19 mouse cellular contexts compared by ENCODE assay signal in genomic region chr16:89569136-89569535, GRCm38 (mm10). TPM values are rescaled to one million over a fixed set of nuclear protein-coding genes. Genes with fewer than 3 reads are reported as not detected.
DNase-seq lines count a peak whose midpoint lies in the region; ATAC-seq lines count a peak whose summit lies in the region.
"Had no signal": no experiment of that assay in that cellular context is flagged by ENCODE, and none has a peak within 500 bp of the region (broad histone marks: within the 10 kb centered on the region; RNA-seq: fewer than 3 reads in every experiment).

No protein-coding gene starts in this region.

- H3K4me3 ChIP-seq in forebrain, embryonic 15.5 days = no peak overlapping the region
- no peak overlapping the region for H3K4me3 ChIP-seq in forebrain, embryonic 11.5 days (ENCODE audit: low read depth, low read length)
- H3K4me3 ChIP-seq: hindbrain, embryonic 13.5 days; neural tube, embryonic 13.5 days had no signal

- peaks cover 13% of the 10 kb centered on the region for H3K4me1 ChIP-seq in forebrain, embryonic 15.5 days
- no peaks in the 10 kb centered on the region for H3K4me1 ChIP-seq in forebrain, embryonic 11.5 days (replicated peaks; ENCODE audit: control insufficient read depth, insufficient read depth, low read length)
- H3K4me1 ChIP-seq: neural tube, embryonic 13.5 days had no signal

- no peak for DNase-seq in forebrain, embryonic 11.5 days (ENCODE audit: low spot score)
- peak; percentile 34 to 42 for DNase-seq in right cerebral cortex, adult 2 months (ENCODE audit: low spot score in 2 of 2)
- no peak for DNase-seq in right cerebral cortex, adult 18-20 months
- peak; percentile 54 to 57 for DNase-seq in cerebellum, postnatal 36 days
- DNase-seq in layer of hippocampus, postnatal 25 days (ENCODE audit: extremely low spot score in 1 of 2, low spot score in 1 of 2) = peak; percentile 32 to 35
- DNase-seq in embryo, embryonic 10 days (ENCODE audit: low spot score) = no peak
- DNase-seq in kidney, adult 8-10 months = no peak
- DNase-seq: adrenal gland, postnatal 14 days; gastrocnemius, postnatal 10 days; lung, postnatal 36 days; midbrain, embryonic 14.5 days; thymus, postnatal 25 days had no signal

- no peaks in the 10 kb centered on the region for H3K27me3 ChIP-seq in forebrain, embryonic 15.5 days
- no peaks in the 10 kb centered on the region for H3K27me3 ChIP-seq in forebrain, embryonic 11.5 days (ENCODE audit: control insufficient read depth, insufficient read depth, low read length)
- H3K27me3 ChIP-seq: hindbrain, embryonic 13.5 days; neural tube, embryonic 13.5 days had no signal

- no peaks in the 10 kb centered on the region for H3K36me3 ChIP-seq in forebrain, embryonic 15.5 days
- H3K36me3 ChIP-seq in forebrain, embryonic 11.5 days (ENCODE audit: control insufficient read depth, insufficient read depth, low read length) = no peaks in the 10 kb centered on the region
- H3K36me3 ChIP-seq: hindbrain, embryonic 13.5 days; neural tube, embryonic 13.5 days had no signal

- H3K9ac ChIP-seq in forebrain, embryonic 15.5 days (replicated peaks) = no peak overlapping the region
- no peak overlapping the region for H3K9ac ChIP-seq in forebrain, embryonic 11.5 days (ENCODE audit: low read length)
- H3K9ac ChIP-seq: hindbrain, embryonic 13.5 days; liver, embryonic 14.5 days; neural tube, embryonic 13.5 days had no signal

- WGBS in forebrain, embryonic 15.5 days = 60% methylated on average over 6 of the region's 6 CpGs
- WGBS in forebrain, embryonic 11.5 days = 88% methylated on average over 6 of the region's 6 CpGs

- peak; percentile 77 for ATAC-seq in forebrain, embryonic 15.5 days (replicated peaks)
- no peak for ATAC-seq in forebrain, embryonic 11.5 days (replicated peaks; ENCODE audit: low FRiP score)

- H3K4me2 ChIP-seq in forebrain, embryonic 15.5 days (replicated peaks) = no peak overlapping the region
- no peak overlapping the region for H3K4me2 ChIP-seq in forebrain, embryonic 11.5 days (ENCODE audit: low read depth, low read length, severe bottlenecking)
- H3K4me2 ChIP-seq: heart, embryonic 11.5 days; hindbrain, embryonic 13.5 days; neural tube, embryonic 13.5 days had no signal

- H3K27ac ChIP-seq in forebrain, embryonic 15.5 days (replicated peaks) = no peak overlapping the region
- no peak overlapping the region for H3K27ac ChIP-seq in forebrain, embryonic 11.5 days (ENCODE audit: low read depth, low read length)
- H3K27ac ChIP-seq: hindbrain, embryonic 13.5 days; liver, embryonic 14.5 days; neural tube, embryonic 13.5 days had no signal

- no peaks in the 10 kb centered on the region for H3K9me3 ChIP-seq in forebrain, embryonic 15.5 days
- H3K9me3 ChIP-seq in forebrain, embryonic 11.5 days (ENCODE audit: control insufficient read depth, low read length) = no peaks in the 10 kb centered on the region
- H3K9me3 ChIP-seq: hindbrain, embryonic 13.5 days; neural tube, embryonic 13.5 days had no signal

RNA-seq across cellular contexts. Expression of gene Krtap11-1, which starts 1.8 kb away (rescaled TPM):
- not detected in 2 replicates for polyA plus RNA-seq in forebrain, embryonic 15.5 days (2015; fragmentation: Nextera tagmentation; extraction: Ambion mirVana)
- polyA plus RNA-seq in forebrain, embryonic 11.5 days (2014; fragmentation: Nextera tagmentation; extraction: Ambion mirVana) = not detected in 2 replicates
- total RNA-seq in layer of hippocampus, postnatal 25 days (2021) = not detected
- total RNA-seq: adrenal gland, postnatal 14 days; gastrocnemius, postnatal 10 days; left cerebral cortex, postnatal 25 days had no signal
- polyA plus RNA-seq: heart, embryonic 11.5 days; hindbrain, embryonic 13.5 days; kidney, embryonic 14.5 days; liver, embryonic 14.5 days; midbrain, embryonic 14.5 days; neural tube, embryonic 13.5 days had no signal

Comparison
In these comparisons a context has a peak if more than half of its experiments do, and no peak if none do; other contexts are left out.
1. DNase-seq: peak in right cerebral cortex, adult 2 months (2 of 2), cerebellum, postnatal 36 days (2 of 2) and layer of hippocampus, postnatal 25 days (2 of 2); none in forebrain, embryonic 11.5 days (single experiment), right cerebral cortex, adult 18-20 months (single experiment), embryo, embryonic 10 days (single experiment) and kidney, adult 8-10 months (0 of 2).